Mouse (Mus musculus) CD8-positive naive resting alpha-beta T cell, adult 2 months (primary cell): ENCODE measurements around the gene Vmn1r189.
A peak's percentile ranks its signal among the peaks of the same experiment; 100 is the strongest.
"Not testable (repeated sequence)": the region's sequence is repeated elsewhere in the genome, so short reads cannot be mapped to it uniquely, and the experiment has no call there.

ENCODE experiments used
- DNase-seq, 2 experiments: peaks; one replicate each; pipeline ENCODE4 v3.0.0; 2022; ENCODE audit warnings: low read depth in 2 of 2, low spot score in 2 of 2

Vmn1r189 gene

GRCm38 (mm10) chr13:22105724-22106123, at the start of gene Vmn1r189:
Gene Vmn1r189 (minus strand): TSS chr13:22105824.
- not testable (repeated sequence) for DNase-seq

GRCm38 (mm10) chr13:22136495-22137293, 31.1 kb upstream of the Vmn1r189 start:
- DNase-seq: not testable (repeated sequence)

DNA sequence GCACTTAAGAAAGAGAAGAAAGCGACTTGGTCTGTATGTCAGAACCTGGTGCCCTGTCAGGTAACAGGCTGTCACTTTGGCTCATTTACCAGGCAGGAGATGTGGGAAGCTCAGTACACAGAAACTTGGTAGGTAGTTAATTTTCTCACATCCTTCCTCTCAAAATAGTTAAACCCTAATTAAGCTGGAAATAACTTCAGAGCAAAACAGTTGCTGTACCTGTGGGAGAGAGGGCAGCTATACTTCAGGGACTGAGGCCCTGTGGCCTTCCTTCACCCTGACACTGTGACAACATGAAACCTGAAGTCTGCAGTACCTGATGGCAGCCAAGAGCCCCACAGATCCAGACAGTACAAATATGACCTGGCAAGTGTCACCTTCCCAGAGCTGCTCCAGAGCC, 21.5 kb downstream of the Vmn1r189 start, which contains the start of gene Vmn1r188:
TSS of gene Vmn1r188 (plus strand) at position 301 of the 400 bp plus-strand sequence.
- DNase-seq: not testable (repeated sequence)

DNA sequence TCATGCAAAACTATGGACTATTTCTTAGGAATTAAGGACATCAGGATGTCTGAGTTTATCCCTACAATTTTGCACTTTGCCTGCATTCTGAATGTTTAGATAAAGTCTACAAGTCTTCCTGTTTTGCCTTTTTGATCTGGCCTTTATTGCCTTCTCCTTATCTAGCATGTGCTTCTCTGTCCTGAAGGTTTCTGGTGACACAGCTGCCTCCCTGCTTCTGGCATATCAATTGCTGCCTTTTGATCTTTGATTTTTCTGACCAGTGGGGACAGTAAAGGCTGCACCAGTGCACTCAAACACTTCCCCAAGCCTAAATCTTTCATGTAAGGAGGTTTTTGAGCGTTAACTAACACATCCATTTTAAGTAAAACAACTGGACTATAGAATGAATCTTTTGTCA, 42.2 kb downstream of the Vmn1r189 start:
- DNase-seq: no peak

DNA sequence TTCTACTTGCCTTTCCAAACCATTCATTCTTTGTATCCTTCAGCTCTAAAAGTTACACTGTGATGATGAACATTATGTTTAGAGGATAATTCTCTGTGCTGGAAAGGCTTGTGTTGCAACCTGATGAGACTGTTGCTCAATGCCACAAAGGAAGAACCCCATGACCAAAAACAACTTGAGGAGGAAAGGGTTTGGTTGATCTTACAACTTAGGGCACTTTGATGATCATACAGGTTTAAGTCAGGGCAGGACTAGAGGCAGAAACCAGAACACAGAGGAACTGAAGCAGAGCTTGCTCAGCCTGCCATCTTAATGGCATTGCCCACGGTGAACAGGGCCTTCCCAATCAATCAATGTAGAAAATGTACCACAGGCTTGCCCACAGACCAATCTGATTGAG, 44.2 kb downstream of the Vmn1r189 start:
- DNase-seq: no peak

DNA sequence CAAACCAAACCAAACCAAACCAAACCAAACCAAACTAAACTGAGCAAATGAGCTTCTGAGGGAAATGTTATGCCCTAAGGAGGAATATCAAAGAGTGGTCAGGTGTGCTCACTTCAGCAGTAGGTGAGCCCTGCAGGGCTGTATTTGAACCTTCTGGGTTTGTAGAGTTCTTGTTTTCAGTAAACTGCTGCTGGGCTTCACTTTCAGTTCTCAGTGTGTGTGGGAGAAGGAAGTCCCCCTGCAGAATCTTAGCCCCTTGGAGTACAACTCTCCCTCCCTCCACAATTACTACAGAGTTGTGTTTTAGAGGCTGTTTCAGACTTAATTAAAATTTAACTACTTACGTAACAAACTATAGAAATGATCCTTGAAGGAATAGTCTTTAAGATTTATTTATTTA, 51.9 kb downstream of the Vmn1r189 start:
- no peak for DNase-seq

DNA sequence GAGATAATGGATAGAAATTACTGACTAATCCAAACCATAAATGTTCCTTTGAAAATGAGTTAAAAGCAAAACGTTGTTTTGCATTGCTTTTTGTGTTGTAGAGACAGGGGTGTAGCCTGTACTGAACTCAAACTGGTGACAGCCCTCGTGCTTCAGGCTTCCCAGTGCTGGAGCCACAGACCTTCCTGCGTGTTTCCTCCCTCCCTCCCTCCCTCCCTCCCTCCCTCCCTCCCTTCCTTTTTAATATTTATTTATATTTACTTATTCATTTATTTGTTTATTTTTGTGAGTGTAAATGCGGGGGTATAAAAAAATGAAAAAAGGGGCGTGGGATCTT, 54.1 kb downstream of the Vmn1r189 start:
- no peak for DNase-seq

GRCm38 (mm10) chr13:22050591-22051522, 54.8 kb downstream of the Vmn1r189 start:
- DNase-seq: peak; percentile 75 to 84
